Mouse (Mus musculus) intestine, embryonic 16.5 days (tissue): Measurements from ENCODE around the gene Icam2. TPM values are rescaled to one million over a fixed set of nuclear protein-coding genes. Genes with fewer than 3 reads are reported as not detected.

ENCODE experiments used
- ATAC-seq: fragments of 200-750 bp; cut with Nextera tagmentation; 2 replicates; pipeline ENCODE4 v1.8.0; 2017; ENCODE audit warnings: moderate TSS enrichment, moderate library complexity
- H3K27ac ChIP-seq: fragments of 300-500 bp; sonication (generic); 2 replicates; pipeline ENCODE4 v1.5.1; 2014; ENCODE audit warnings: mild to moderate bottlenecking, low read length
- H3K27me3 ChIP-seq: fragments of 300-500 bp; sonication (generic); replicated peaks from 2 replicates; pipeline ENCODE4 v1.6.1; 2014; ENCODE audit warnings: low read length, control low read depth, mixed read lengths; ENCODE audit not compliant: control insufficient read depth, insufficient read depth
- H3K36me3 ChIP-seq: fragments of 300-500 bp; sonication (generic); 2 replicates; pipeline ENCODE4 v1.6.1; 2014; ENCODE audit warnings: low read length, control low read depth; ENCODE audit not compliant: control insufficient read depth, insufficient read depth
- H3K4me1 ChIP-seq: fragments of 300-500 bp; sonication (generic); 2 replicates; pipeline ENCODE4 v1.6.1; 2014; ENCODE audit warnings: low read length, control low read depth, mixed read lengths; ENCODE audit not compliant: control insufficient read depth, insufficient read depth
- H3K4me2 ChIP-seq: fragments of 300-500 bp; sonication (generic); 2 replicates; pipeline ENCODE4 v1.6.1; 2014; ENCODE audit warnings: low read depth, low read length, control low read depth
- H3K4me3 ChIP-seq: fragments of 300-500 bp; sonication (generic); 2 replicates; pipeline ENCODE4 v1.5.1; 2014; ENCODE audit warnings: mild to moderate bottlenecking, low read length
- H3K9ac ChIP-seq: fragments of 300-500 bp; sonication (generic); 2 replicates; pipeline ENCODE4 v1.6.1; 2014; ENCODE audit warnings: low read depth, low read length
- H3K9me3 ChIP-seq: fragments of 300-500 bp; sonication (generic); 2 replicates; pipeline ENCODE4 v1.6.1; 2016; ENCODE audit warnings: low read length, control low read depth; ENCODE audit not compliant: control insufficient read depth
- WGBS: fragments of 180-500 bp; shearing (Covaris S2); extraction: QIAGEN DNeasy Blood & Tissue Kit; methylation state at CpG from one replicate; pipeline ENCODE4 v1.1.7; 2014; 5-methylcytosine and 5-hydroxymethylcytosine counted together
- polyA plus RNA-seq: library from polyadenylated mRNA; unstranded; fragments of >200 nt; fragmentation: Nextera tagmentation; extraction: Ambion mirVana; gene quantifications from 2 replicates; pipeline ENCODE4 v1.2.1, GENCODE M21; 2015

Icam2 gene
- polyA plus RNA-seq, 1 experiment from 2014 or later: 40.5 TPM

GRCm38 (mm10) chr11:106419262-106420102, 31.6 kb upstream of the Icam2 start:
- no peak overlapping the region for H3K4me2 ChIP-seq
- no peaks in the 10 kb centered on the region for H3K4me1 ChIP-seq
- WGBS: 66% methylated on average over 9 of the region's 9 CpGs
- H3K36me3 ChIP-seq: no peaks in the 10 kb centered on the region
- no peak overlapping the region for H3K4me3 ChIP-seq
- no peaks in the 10 kb centered on the region for H3K9me3 ChIP-seq
- H3K27me3 ChIP-seq: no peaks in the 10 kb centered on the region
- ATAC-seq: peak; percentile 28; the same call in 1 of the 2 replicates
- H3K27ac ChIP-seq: peak overlapping the region; percentile 21; the same call in 1 of the 2 replicates
- no peak overlapping the region for H3K9ac ChIP-seq

- H3K4me1 ChIP-seq: no peaks in the 10 kb centered on the region
- no peaks in the 10 kb centered on the region for H3K9me3 ChIP-seq
- no peak overlapping the region for H3K4me2 ChIP-seq
- no peaks in the 10 kb centered on the region for H3K27me3 ChIP-seq
- H3K9ac ChIP-seq: no peak overlapping the region
- 42% methylated on average over 4 of the region's 4 CpGs for WGBS
- no peak overlapping the region for H3K27ac ChIP-seq
- no peak overlapping the region for H3K4me3 ChIP-seq
- H3K36me3 ChIP-seq: no peaks in the 10 kb centered on the region
- peak; percentile 78 for ATAC-seq
Measured at GRCm38 (mm10) chr11:106418622-106419196, 30.8 kb upstream of the Icam2 start.

- Histone ChIP-seq H3K9me3 (no peaks in the 10 kb centered on the region), H3K27ac (no peak overlapping the region), H3K4me2 (no peak overlapping the region), H3K4me3 (no peak overlapping the region), H3K27me3 (no peaks in the 10 kb centered on the region), H3K36me3 (no peaks in the 10 kb centered on the region), H3K9ac (no peak overlapping the region), H3K4me1 (no peaks in the 10 kb centered on the region)
- no peak for ATAC-seq
- 78% methylated on average over 2 of the region's 2 CpGs for WGBS
Measured at GRCm38 (mm10) chr11:106417860-106418259, 30.0 kb upstream of the Icam2 start.

GRCm38 (mm10) chr11:106416331-106416730, 28.5 kb upstream of the Icam2 start:
- H3K9me3 ChIP-seq: no peaks in the 10 kb centered on the region
- no peak overlapping the region for H3K4me3 ChIP-seq
- H3K9ac ChIP-seq: no peak overlapping the region
- no peak overlapping the region for H3K27ac ChIP-seq
- WGBS: 84% methylated on average over 3 of the region's 3 CpGs
- no peak overlapping the region for H3K4me2 ChIP-seq
- H3K27me3 ChIP-seq: no peaks in the 10 kb centered on the region
- H3K4me1 ChIP-seq: no peaks in the 10 kb centered on the region
- no peak for ATAC-seq
- no peaks in the 10 kb centered on the region for H3K36me3 ChIP-seq

- no peak for ATAC-seq
- no peaks in the 10 kb centered on the region for H3K27me3 ChIP-seq
- 88% methylated on average over 3 of the region's 3 CpGs for WGBS
- H3K4me2 ChIP-seq: no peak overlapping the region
- H3K9me3 ChIP-seq: no peaks in the 10 kb centered on the region
- no peak overlapping the region for H3K27ac ChIP-seq
- no peak overlapping the region for H3K4me3 ChIP-seq
- H3K36me3 ChIP-seq: peaks cover 3% of the 10 kb centered on the region; the same call in 1 of the 2 replicates
- no peak overlapping the region for H3K9ac ChIP-seq
- no peaks in the 10 kb centered on the region for H3K4me1 ChIP-seq
Measured at GRCm38 (mm10) chr11:106412641-106413360, 24.9 kb upstream of the Icam2 start.

- no peak overlapping the region for H3K4me3 ChIP-seq
- ATAC-seq: no peak
- H3K9me3 ChIP-seq: no peaks in the 10 kb centered on the region
- H3K4me2 ChIP-seq: no peak overlapping the region
- H3K27me3 ChIP-seq: no peaks in the 10 kb centered on the region
- no peak overlapping the region for H3K9ac ChIP-seq
- peaks cover 3% of the 10 kb centered on the region; the same call in 1 of the 2 replicates for H3K36me3 ChIP-seq
- no peak overlapping the region for H3K27ac ChIP-seq
- 85% methylated on average over 2 of the region's 2 CpGs for WGBS
- H3K4me1 ChIP-seq: no peaks in the 10 kb centered on the region
Measured at GRCm38 (mm10) chr11:106411157-106411556, 23.3 kb upstream of the Icam2 start.

- Histone ChIP-seq H3K4me3 (no peak overlapping the region), H3K27ac (no peak overlapping the region), H3K4me2 (no peak overlapping the region), H3K9me3 (no peaks in the 10 kb centered on the region), H3K4me1 (no peaks in the 10 kb centered on the region), H3K27me3 (no peaks in the 10 kb centered on the region), H3K9ac (no peak overlapping the region), H3K36me3 (peaks cover 3% of the 10 kb centered on the region; the same call in 1 of the 2 replicates)
- ATAC-seq: no peak
- WGBS: 88% methylated on average over 3 of the region's 3 CpGs
Measured at GRCm38 (mm10) chr11:106410507-106410906, 22.6 kb upstream of the Icam2 start.

- 63% methylated on average over 4 of the region's 4 CpGs for WGBS
Measured at GRCm38 (mm10) chr11:106410011-106410410, 22.1 kb upstream of the Icam2 start.

GRCm38 (mm10) chr11:106398481-106398880, 10.6 kb upstream of the Icam2 start:
- Histone ChIP-seq H3K9me3 (no peaks in the 10 kb centered on the region), H3K36me3 (no peaks in the 10 kb centered on the region; the same call in 1 of the 2 replicates), H3K4me3 (no peak overlapping the region), H3K4me1 (no peaks in the 10 kb centered on the region), H3K4me2 (no peak overlapping the region), H3K27me3 (no peaks in the 10 kb centered on the region), H3K9ac (no peak overlapping the region), H3K27ac (no peak overlapping the region)
- ATAC-seq: no peak
- WGBS: 92% methylated on average over 8 of the region's 8 CpGs

More at GRCm38 (mm10) chr11:106410011-106410410, 22.1 kb upstream of the Icam2 start:
- no peak for ATAC-seq
- no peak overlapping the region for H3K4me2 ChIP-seq
- H3K4me1 ChIP-seq: no peaks in the 10 kb centered on the region
- H3K9ac ChIP-seq: no peak overlapping the region
- H3K27ac ChIP-seq: no peak overlapping the region
- H3K9me3 ChIP-seq: no peaks in the 10 kb centered on the region
- no peak overlapping the region for H3K4me3 ChIP-seq
- peaks cover 3% of the 10 kb centered on the region; the same call in 1 of the 2 replicates for H3K36me3 ChIP-seq
- H3K27me3 ChIP-seq: no peaks in the 10 kb centered on the region
